Mouse (Mus musculus): ENCODE data around the gene Esrrg. TPM values are rescaled to one million over a fixed set of nuclear protein-coding genes. Genes with fewer than 3 reads are reported as not detected.

The Esrrg gene
- total and polyA plus RNA-seq, 3 experiments, result not detected

DNA sequence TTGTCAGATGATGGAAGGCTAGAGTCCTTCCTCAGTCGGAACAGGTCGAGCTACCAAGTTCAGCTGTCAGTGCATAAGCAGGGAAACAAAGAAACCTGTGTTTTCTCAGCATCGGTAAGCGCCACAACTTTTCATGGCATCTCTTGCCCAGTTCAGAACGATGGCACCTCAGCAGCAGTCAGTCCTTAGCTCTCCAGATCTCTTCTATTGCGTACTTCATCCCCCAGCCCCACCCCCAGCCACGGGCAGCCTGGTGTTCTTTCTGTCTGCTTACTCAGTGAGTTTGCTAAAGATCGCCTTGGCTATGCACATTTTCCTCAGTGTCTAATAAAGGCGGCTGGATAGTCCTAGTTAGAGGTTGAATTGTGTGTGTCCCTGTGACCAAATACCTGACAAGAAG is 113.4 kb downstream of the Esrrg start:
- in situ Hi-C loops (cut with MboI; ENCODE audit: low pct_ligation_motif_present, low pct_unique_long_range_greater_than_20kb, low sequenced_read_pairs), result no loop called here
- H3K4me3 ChIP-seq (replicated peaks in 1 of 3; ENCODE audit: low read depth in 2 of 3, low read length in 2 of 3, poor library complexity in 1 of 3), result no peak overlapping the region
- no peaks in the 10 kb centered on the region for H3K36me3 ChIP-seq (replicated peaks in 1 of 2; ENCODE audit: control insufficient read depth in 1 of 2, insufficient read depth in 1 of 2, low read length in 1 of 2)
- dilution Hi-C loops (cut with MboI; ENCODE audit: extremely low pct_ligation_motif_present, extremely low pct_unique_long_range_greater_than_20kb, low sequenced_read_pairs), result no loop called here
- no peak overlapping the region for H3K27ac ChIP-seq (ENCODE audit: insufficient read depth, low read depth)
- DNase-seq (ENCODE audit: extremely low read depth), result no peak
- no peak overlapping the region for H3K4me2 ChIP-seq (ENCODE audit: insufficient read depth, low read depth, poor library complexity, severe bottlenecking)
- no peaks in the 10 kb centered on the region for H3K4me1 ChIP-seq (ENCODE audit: control insufficient read depth in 1 of 2, insufficient read depth in 2 of 2)
- H3K79me2 ChIP-seq (replicated peaks; ENCODE audit: control insufficient read depth, extremely low read depth, insufficient read depth, poor library complexity, severe bottlenecking), result no peaks in the 10 kb centered on the region
- H3K9ac ChIP-seq (ENCODE audit: insufficient read depth, low read depth), result no peak overlapping the region
- no peaks in the 10 kb centered on the region for H3K27me3 ChIP-seq (replicated peaks)
- TF ChIP-seq CHD2 (IDR thresholded peaks at IDR 0.05; ENCODE audit: low read length) (no peak), CHD1 (IDR thresholded peaks at IDR 0.05; ENCODE audit: low read depth, low read length) (no peak), CTCF (conservative IDR thresholded peaks at IDR 0.05 in 1 of 2, IDR thresholded peaks at IDR 0.05 in 1 of 2; ENCODE audit: low read depth in 2 of 2, low read length in 2 of 2) (no peak), SMC3 (IDR thresholded peaks at IDR 0.05; ENCODE audit: low read depth, low read length) (no peak)
- peaks cover 60% of the 10 kb centered on the region for H3K9me3 ChIP-seq (replicated peaks; ENCODE audit: low read length)

DNA sequence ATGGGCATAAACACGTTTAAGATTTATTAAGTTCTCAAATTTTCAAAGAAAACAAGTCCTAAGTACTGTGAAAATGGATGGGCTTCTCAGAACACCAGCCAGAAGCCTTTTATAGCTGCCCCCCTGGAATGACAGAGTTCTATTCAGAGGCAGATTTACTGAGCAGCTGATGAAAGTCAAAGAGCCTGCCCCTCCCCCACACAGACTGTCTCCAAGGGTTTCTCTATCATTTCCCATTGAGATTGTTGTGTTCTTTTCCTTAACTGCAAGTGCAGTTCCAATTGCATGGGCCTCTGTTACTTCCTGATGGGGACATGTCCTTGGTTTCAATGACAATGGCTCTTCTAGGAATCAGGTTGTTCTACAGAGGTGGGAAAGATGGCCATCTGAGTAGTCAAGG is 116.1 kb downstream of the Esrrg start:
- no peak overlapping the region for H3K9ac ChIP-seq (ENCODE audit: insufficient read depth, low read depth)
- no peaks in the 10 kb centered on the region for H3K4me1 ChIP-seq (ENCODE audit: control insufficient read depth in 1 of 2, insufficient read depth in 2 of 2)
- no peak overlapping the region for H3K27ac ChIP-seq (ENCODE audit: insufficient read depth, low read depth)
- no peak for TF ChIP-seq CTCF (conservative IDR thresholded peaks at IDR 0.05 in 1 of 2, IDR thresholded peaks at IDR 0.05 in 1 of 2; ENCODE audit: low read depth in 2 of 2, low read length in 2 of 2)
- no peak for TF ChIP-seq NRF1 (IDR thresholded peaks at IDR 0.05; ENCODE audit: low read depth, low read length)
- no peak for TF ChIP-seq ETS1 (conservative IDR thresholded peaks at IDR 0.05; ENCODE audit: low read depth, low read length)
- no peak for TF ChIP-seq ZC3H11A (IDR thresholded peaks at IDR 0.05; ENCODE audit: low read depth, low read length)
- TF ChIP-seq CHD1 (IDR thresholded peaks at IDR 0.05; ENCODE audit: low read depth, low read length), result no peak
- no peak for TF ChIP-seq MXI1 (IDR thresholded peaks at IDR 0.05; ENCODE audit: low read depth, low read length)
- TF ChIP-seq RCOR1 (conservative IDR thresholded peaks at IDR 0.05; ENCODE audit: low read depth, low read length), result no peak
- TF ChIP-seq ZMIZ1 (IDR thresholded peaks at IDR 0.05; ENCODE audit: low read depth, low read length), result no peak
- TF ChIP-seq TBP (conservative IDR thresholded peaks at IDR 0.05; ENCODE audit: low read depth, low read length), result no peak
- no peak for TF ChIP-seq JUND (conservative IDR thresholded peaks at IDR 0.05; ENCODE audit: low read depth, low read length)
- TF ChIP-seq POLR2AphosphoS2 (IDR thresholded peaks at IDR 0.05; ENCODE audit: low read depth, low read length), result no peak
- no peak for TF ChIP-seq PAX5 (IDR thresholded peaks at IDR 0.05; ENCODE audit: low read length)
- TF ChIP-seq BHLHE40 (IDR thresholded peaks at IDR 0.05; ENCODE audit: low read depth, low read length), result no peak
- no peak for TF ChIP-seq MAZ (IDR thresholded peaks at IDR 0.05; ENCODE audit: low read depth, low read length)
- TF ChIP-seq KAT2A (IDR thresholded peaks at IDR 0.05; ENCODE audit: insufficient replicate concordance, low read length), result no peak
- no peak for TF ChIP-seq MAX (IDR thresholded peaks at IDR 0.05; ENCODE audit: low read length)
- no peak for TF ChIP-seq SMC3 (IDR thresholded peaks at IDR 0.05; ENCODE audit: low read depth, low read length)
- TF ChIP-seq CHD2 (IDR thresholded peaks at IDR 0.05; ENCODE audit: low read length), result no peak
- TF ChIP-seq MAFK (IDR thresholded peaks at IDR 0.05; ENCODE audit: insufficient replicate concordance, low read length), result no peak
- H3K4me2 ChIP-seq (ENCODE audit: insufficient read depth, low read depth, poor library complexity, severe bottlenecking), result no peak overlapping the region
- H3K9me3 ChIP-seq (replicated peaks; ENCODE audit: low read length), result peaks cover 56% of the 10 kb centered on the region
- no peaks in the 10 kb centered on the region for H3K79me2 ChIP-seq (replicated peaks; ENCODE audit: control insufficient read depth, extremely low read depth, insufficient read depth, poor library complexity, severe bottlenecking)
- in situ Hi-C loops (cut with MboI; ENCODE audit: low pct_ligation_motif_present, low pct_unique_long_range_greater_than_20kb, low sequenced_read_pairs), result no loop called here
- H3K36me3 ChIP-seq (replicated peaks in 1 of 2; ENCODE audit: control insufficient read depth in 1 of 2, insufficient read depth in 1 of 2, low read length in 1 of 2), result no peaks in the 10 kb centered on the region
- no peak overlapping the region for H3K4me3 ChIP-seq (replicated peaks in 1 of 3; ENCODE audit: low read depth in 2 of 3, low read length in 2 of 3, poor library complexity in 1 of 3)
- no peaks in the 10 kb centered on the region for H3K27me3 ChIP-seq (replicated peaks)
- no peak for DNase-seq (ENCODE audit: extremely low read depth)
- dilution Hi-C loops (cut with MboI; ENCODE audit: extremely low pct_ligation_motif_present, extremely low pct_unique_long_range_greater_than_20kb, low sequenced_read_pairs), result no loop called here
